Mouse (Mus musculus): ENCODE measurements around the gene Slc35d2.

DNA sequence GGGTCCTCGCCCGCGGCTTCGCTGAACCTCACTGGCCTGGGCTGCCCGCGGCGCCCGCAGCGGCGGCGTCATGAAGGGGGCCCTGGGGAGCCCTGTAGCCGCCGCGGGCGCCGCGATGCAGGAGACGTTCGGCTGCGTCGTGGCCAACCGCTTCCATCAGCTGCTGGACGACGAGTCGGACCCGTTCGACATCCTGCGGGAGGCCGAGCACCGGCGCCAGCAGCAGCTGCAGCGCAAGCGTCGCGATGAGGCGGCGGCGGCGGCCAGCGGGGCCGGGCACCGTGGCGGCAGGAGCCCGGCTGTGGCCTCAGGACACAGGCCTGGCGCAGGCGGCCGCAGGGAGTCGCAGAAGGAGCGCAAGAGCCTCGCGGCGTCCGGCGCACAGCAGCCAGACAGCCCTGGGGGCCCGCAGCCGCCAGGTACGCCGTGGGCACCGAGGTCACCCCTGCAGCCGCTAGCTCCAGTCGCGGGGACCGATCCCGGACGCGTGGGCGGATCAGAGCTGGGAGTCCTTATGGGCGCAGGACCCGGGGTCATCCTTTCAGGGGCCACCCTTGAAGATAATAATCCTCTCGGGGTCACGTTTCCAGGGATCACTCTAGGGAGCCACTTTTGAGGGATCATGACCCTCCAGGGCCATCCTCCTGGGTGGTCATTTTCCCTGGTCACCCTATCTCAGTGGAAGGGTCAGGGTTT, 32.9 kb upstream of the Slc35d2 start:
- TF ChIP-seq POLR2A (IDR thresholded peaks at IDR 0.05; ENCODE audit: borderline replicate concordance, extremely low read depth, insufficient read depth, insufficient read length, poor library complexity, severe bottlenecking) = peak; percentile 84
- no peak for TF ChIP-seq CTCF (IDR thresholded peaks at IDR 0.05; ENCODE audit: borderline replicate concordance, extremely low read depth, insufficient read depth, insufficient read length)

Measured in brain, embryonic 14.5 days (tissue).